Mouse (Mus musculus) CH12.LX (cell line): ENCODE data around the gene Riok1. TPM values are rescaled to one million over a fixed set of nuclear protein-coding genes. Genes with fewer than 3 reads are reported as not detected.

Experiments
- DNase-seq: peaks from one replicate; pipeline ENCODE4 v3.0.0-alpha.2; 2013; ENCODE audit errors: extremely low read depth
- H3K27ac ChIP-seq: 2 replicates; pipeline ENCODE4 v1.5.1; 2012; ENCODE audit warnings: low read depth, mild to moderate bottlenecking, control low read depth, moderate library complexity; ENCODE audit not compliant: insufficient read depth
- H3K27me3 ChIP-seq: replicated peaks from 2 replicates; pipeline ENCODE3; 2012; ENCODE audit warnings: inconsistent platforms
- H3K36me3 ChIP-seq, 2 experiments: replicated peaks in 1 of 2; 2 replicates each; pipeline versions ENCODE3 to v1.6.1; 2012; ENCODE audit warnings: inconsistent platforms in 1 of 2, low read length in 1 of 2, mild to moderate bottlenecking in 1 of 2, mixed read lengths in 1 of 2, moderate library complexity in 1 of 2; ENCODE audit not compliant: control insufficient read depth in 1 of 2, insufficient read depth in 1 of 2
- H3K4me1 ChIP-seq, 2 experiments: 2 replicates each; pipeline ENCODE4 v1.6.1; 2012; ENCODE audit warnings: inconsistent platforms in 1 of 2, moderate library complexity in 1 of 2; ENCODE audit not compliant: insufficient read depth in 2 of 2, control insufficient read depth in 1 of 2
- H3K4me2 ChIP-seq: 2 replicates; pipeline ENCODE4 v1.6.1; 2012; ENCODE audit warnings: low read depth, mild to moderate bottlenecking, control low read depth; ENCODE audit not compliant: poor library complexity, insufficient read depth, severe bottlenecking
- H3K4me3 ChIP-seq, 3 experiments: fragments of 150-350 bp in 1 of 3; sonication (generic) in 1 of 3; replicated peaks in 1 of 3; 2 replicates each; pipeline versions ENCODE3 to v1.5.1; 2011 to 2012; ENCODE audit warnings: low read depth in 2 of 3, low read length in 2 of 3, mild to moderate bottlenecking in 2 of 3, moderate library complexity in 2 of 3, control low read depth in 1 of 3, improper control_type of control experiment in 1 of 3, inconsistent platforms in 1 of 3, mixed read lengths in 1 of 3; ENCODE audit not compliant: poor library complexity in 1 of 3
- H3K79me2 ChIP-seq: replicated peaks from 2 replicates; pipeline ENCODE4 v1.6.1; 2012; ENCODE audit warnings: mild to moderate bottlenecking, moderate library complexity; ENCODE audit not compliant: control insufficient read depth, poor library complexity, insufficient read depth, severe bottlenecking; ENCODE audit errors: extremely low read depth
- H3K9ac ChIP-seq: 2 replicates; pipeline ENCODE4 v1.6.1; 2012; ENCODE audit warnings: low read depth, mild to moderate bottlenecking, control low read depth, moderate library complexity; ENCODE audit not compliant: insufficient read depth
- H3K9me3 ChIP-seq: replicated peaks from 2 replicates; pipeline ENCODE3; 2012; ENCODE audit warnings: low read length, inconsistent platforms, mixed read lengths
- BHLHE40 ChIP-seq: IDR thresholded peaks from 2 replicates; pipeline ENCODE4 v1.6.1; 2011; ENCODE audit warnings: mild to moderate bottlenecking, low read depth, low read length, improper control_type of control experiment
- CHD2 ChIP-seq: IDR thresholded peaks from 2 replicates; pipeline ENCODE4 v1.6.1; 2011; ENCODE audit warnings: low read length, improper control_type of control experiment
- CTCF ChIP-seq, 2 experiments: IDR thresholded peaks in 1 of 2; conservative IDR thresholded peaks in 1 of 2; 2 replicates each; pipeline ENCODE4 v1.5.1; 2011 to 2012; ENCODE audit warnings: low read depth in 2 of 2, low read length in 2 of 2, improper control_type of control experiment in 1 of 2, inconsistent platforms in 1 of 2, mild to moderate bottlenecking in 1 of 2, moderate library complexity in 1 of 2
- E2F4 ChIP-seq: IDR thresholded peaks from 2 replicates; pipeline ENCODE4 v1.6.1; 2011; ENCODE audit warnings: low read depth, low read length, improper control_type of control experiment; ENCODE audit not compliant: insufficient replicate concordance
- ELF1 ChIP-seq: IDR thresholded peaks from 2 replicates; pipeline ENCODE4 v1.6.1; 2014; ENCODE audit warnings: low read depth, mild to moderate bottlenecking, inconsistent platforms, low read length, improper control_type of control experiment
- ETS1 ChIP-seq: conservative IDR thresholded peaks from 2 replicates; pipeline ENCODE4 v1.6.1; 2012; ENCODE audit warnings: low read depth, mild to moderate bottlenecking, inconsistent platforms, low read length, improper control_type of control experiment, moderate library complexity
- GABPA ChIP-seq: IDR thresholded peaks from 2 replicates; pipeline ENCODE4 v1.6.1; 2012; ENCODE audit warnings: low read depth, low read length, improper control_type of control experiment, inconsistent platforms; ENCODE audit not compliant: insufficient replicate concordance
- HCFC1 ChIP-seq: IDR thresholded peaks from 2 replicates; pipeline ENCODE4 v1.6.1; 2012; ENCODE audit warnings: low read depth, mild to moderate bottlenecking, inconsistent platforms, low read length, improper control_type of control experiment
- IRF4 ChIP-seq: IDR thresholded peaks from 2 replicates; pipeline ENCODE4 v1.6.1; 2014; ENCODE audit warnings: low read depth, mild to moderate bottlenecking, inconsistent platforms, low read length, improper control_type of control experiment
- KAT2A ChIP-seq: IDR thresholded peaks from 2 replicates; pipeline ENCODE4 v1.6.1; 2012; ENCODE audit warnings: low read length, improper control_type of control experiment, inconsistent platforms; ENCODE audit not compliant: insufficient replicate concordance
- MAZ ChIP-seq: IDR thresholded peaks from 2 replicates; pipeline ENCODE4 v1.6.1; 2012; ENCODE audit warnings: low read depth, mild to moderate bottlenecking, inconsistent platforms, low read length, improper control_type of control experiment, moderate library complexity
- MYC ChIP-seq: IDR thresholded peaks from 2 replicates; pipeline ENCODE4 v1.6.1; 2011; ENCODE audit warnings: low read depth, mild to moderate bottlenecking, improper control_type of control experiment, low read length
- NELFE ChIP-seq: IDR thresholded peaks from 2 replicates; pipeline ENCODE4 v1.6.1; 2011; ENCODE audit warnings: low read depth, low read length, improper control_type of control experiment
- PAX5 ChIP-seq: IDR thresholded peaks from 2 replicates; pipeline ENCODE4 v1.6.1; 2012; ENCODE audit warnings: low read length, inconsistent platforms, mixed read lengths
- POLR2A ChIP-seq: IDR thresholded peaks from 2 replicates; pipeline ENCODE4 v1.6.1; 2011; ENCODE audit warnings: low read depth, mild to moderate bottlenecking, improper control_type of control experiment, low read length
- POLR2AphosphoS2 ChIP-seq: IDR thresholded peaks from 2 replicates; pipeline ENCODE4 v1.6.1; 2011; ENCODE audit warnings: low read depth, low read length, improper control_type of control experiment
- RAD21 ChIP-seq: IDR thresholded peaks from 2 replicates; pipeline ENCODE4 v1.6.1; 2011; ENCODE audit warnings: low read depth, mild to moderate bottlenecking, low read length, improper control_type of control experiment, moderate library complexity
- RCOR1 ChIP-seq: conservative IDR thresholded peaks from 2 replicates; pipeline ENCODE4 v1.6.1; 2012; ENCODE audit warnings: low read depth, mild to moderate bottlenecking, inconsistent platforms, low read length, improper control_type of control experiment
- SMC3 ChIP-seq: IDR thresholded peaks from 2 replicates; pipeline ENCODE4 v1.6.1; 2011; ENCODE audit warnings: low read depth, low read length, improper control_type of control experiment
- TCF12 ChIP-seq: IDR thresholded peaks from 2 replicates; pipeline ENCODE4 v1.6.1; 2014; ENCODE audit warnings: low read depth, mild to moderate bottlenecking, inconsistent platforms, low read length, improper control_type of control experiment
- USF1 ChIP-seq: IDR thresholded peaks from 2 replicates; pipeline ENCODE4 v1.6.1; 2014; ENCODE audit warnings: low read depth, mild to moderate bottlenecking, inconsistent platforms, low read length, improper control_type of control experiment
- ZC3H11A ChIP-seq: IDR thresholded peaks from 2 replicates; pipeline ENCODE4 v1.6.1; 2012; ENCODE audit warnings: low read depth, mild to moderate bottlenecking, inconsistent platforms, low read length, improper control_type of control experiment
- ZMIZ1 ChIP-seq: IDR thresholded peaks from 2 replicates; pipeline ENCODE4 v1.6.1; 2012; ENCODE audit warnings: low read depth, mild to moderate bottlenecking, inconsistent platforms, low read length, improper control_type of control experiment
- dilution Hi-C: fragments of 300-500 bp; cut with MboI; formaldehyde crosslinking; loops from 2 replicates; pipeline ENCODE4 v1.14.3; 2020; ENCODE audit warnings: low sequenced_read_pairs; ENCODE audit not compliant: extremely low pct_unique_long_range_greater_than_20kb, extremely low pct_ligation_motif_present
- in situ Hi-C: fragments of 300-500 bp; cut with MboI; formaldehyde crosslinking; loops from 3 replicates; pipeline ENCODE4 v1.14.3; 2019; ENCODE audit warnings: low sequenced_read_pairs, low pct_ligation_motif_present, low pct_unique_long_range_greater_than_20kb, mixed read lengths
- polyA plus RNA-seq: library from polyadenylated mRNA; unstranded; fragments of >175 nt; gene quantifications from 2 replicates; pipeline ENCODE4 v1.2.1, GENCODE M21; 2012; ENCODE audit warnings: low read depth; ENCODE audit not compliant: insufficient read length
- total RNA-seq, 2 experiments: library from RNA; depleted of rRNA; stranded (reverse); fragments of 300-350 nt in 1 of 2; fragments of >200 nt in 1 of 2; gene quantifications; 2 replicates each; pipeline ENCODE4 v1.2.3; 2012 to 2014

The Riok1 gene
- total and polyA plus RNA-seq, 3 experiments = 33.9 to 67.0 (median 52.4) TPM

DNA sequence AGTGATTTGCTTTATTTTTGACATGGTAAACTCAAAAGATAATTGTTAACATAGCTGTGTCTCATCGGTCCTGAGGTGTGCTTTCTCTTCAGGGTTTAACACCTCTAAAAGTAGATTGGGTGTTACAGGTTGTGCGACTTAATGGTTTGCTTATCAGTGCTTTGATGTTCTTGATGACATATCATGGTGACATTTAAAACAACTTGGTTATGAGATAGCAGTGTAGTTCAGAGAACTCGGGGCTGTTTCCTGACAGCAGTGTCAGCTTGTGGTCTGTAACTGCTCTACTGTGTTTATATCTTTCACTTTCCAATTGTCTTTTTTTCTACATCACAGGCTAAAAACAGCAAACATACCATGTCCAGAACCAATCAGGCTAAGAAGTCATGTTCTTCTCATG, 13.1 kb downstream of the Riok1 start:
- dilution Hi-C loops = no loop called here
- Histone ChIP-seq H3K27ac (no peak overlapping the region), H3K36me3 (peaks cover 74 to 88% of the 10 kb centered on the region in 2 experiments), H3K9ac (no peak overlapping the region), H3K27me3 (no peaks in the 10 kb centered on the region), H3K4me3 (no peak overlapping the region), H3K9me3 (no peaks in the 10 kb centered on the region), H3K4me1 (no peaks in the 10 kb centered on the region), H3K79me2 (no peaks in the 10 kb centered on the region; the same call in 1 of the 2 replicates), H3K4me2 (no peak overlapping the region)
- in situ Hi-C loops = loop anchor here (25.0 kb wide), 1 partner anchor 537 kb away; no protein-coding TSS in a partner anchor
- TF ChIP-seq POLR2AphosphoS2 = no peak
- no peak for TF ChIP-seq TCF12
- no peak for TF ChIP-seq BHLHE40
- no peak for TF ChIP-seq RAD21
- TF ChIP-seq NELFE = no peak
- TF ChIP-seq PAX5 = no peak
- no peak for TF ChIP-seq HCFC1
- no peak for TF ChIP-seq MAZ
- TF ChIP-seq USF1 = no peak
- TF ChIP-seq CTCF (conservative IDR thresholded peaks at IDR 0.05 in 1 of 2, IDR thresholded peaks at IDR 0.05 in 1 of 2; ENCODE audit: low read depth in 2 of 2, low read length in 2 of 2) = no peak
- no peak for TF ChIP-seq RCOR1
- TF ChIP-seq MYC = no peak
- no peak for TF ChIP-seq KAT2A
- TF ChIP-seq ETS1 = no peak
- TF ChIP-seq ZC3H11A = no peak
- no peak for TF ChIP-seq SMC3
- TF ChIP-seq IRF4 = no peak
- TF ChIP-seq E2F4 = no peak
- no peak for TF ChIP-seq CHD2
- no peak for DNase-seq

GRCm38 (mm10) chr13:38062678-38063077, 25.9 kb downstream of the Riok1 start:
- in situ Hi-C loops (loop anchor here (10.0 to 25.0 kb wide), 2 partner anchors 132 to 525 kb away; no protein-coding TSS in a partner anchor), dilution Hi-C loops (no loop called here)
- H3K4me3 ChIP-seq = no peak overlapping the region
- no peak for DNase-seq
- peaks cover 39 to 82% of the 10 kb centered on the region in 2 experiments for H3K36me3 ChIP-seq
- H3K79me2 ChIP-seq = no peaks in the 10 kb centered on the region
- H3K9ac ChIP-seq = no peak overlapping the region
- no peaks in the 10 kb centered on the region for H3K9me3 ChIP-seq
- H3K27ac ChIP-seq = no peak overlapping the region
- no peaks in the 10 kb centered on the region for H3K27me3 ChIP-seq
- H3K4me2 ChIP-seq = no peak overlapping the region
- TF ChIP-seq IRF4 (no peak), SMC3 (no peak), ZMIZ1 (no peak), GABPA (no peak), TCF12 (no peak), ELF1 (no peak), E2F4 (no peak), POLR2A (no peak), ETS1 (no peak)
- H3K4me1 ChIP-seq = no peaks in the 10 kb centered on the region
